Mouse (Mus musculus) c-Kit-positive CD71-negative TER-119-negative erythroid progenitor cells, embryonic 14.5 days (primary cell): Measurements from ENCODE around the gene Rab3a.
A peak's percentile ranks its signal among the peaks of the same experiment; 100 is the strongest.

Experiments used
- DNase-seq: peaks from one replicate; pipeline ENCODE4 v3.0.0-alpha.2; 2013; ENCODE audit warnings: low read depth

Rab3a gene

GRCm38 (mm10) chr8:70758616-70759561, 4.4 kb downstream of the Rab3a start:
- DNase-seq = no peak

GRCm38 (mm10) chr8:70760350-70760749, 5.9 kb downstream of the Rab3a start:
- DNase-seq = no peak

GRCm38 (mm10) chr8:70760775-70761406, 6.4 kb downstream of the Rab3a start, which contains the start of gene Mpv17l2:
Mpv17l2 (minus strand) TSS chr8:70760946.
- peak; percentile 96 for DNase-seq

GRCm38 (mm10) chr8:70762118-70762517, 7.6 kb downstream of the Rab3a start:
- no peak for DNase-seq

- no peak for DNase-seq
These were observed 8.9 kb downstream of the Rab3a start for GRCm38 (mm10) chr8:70763354-70763753.

- DNase-seq = no peak
These were observed 9.5 kb downstream of the Rab3a start for GRCm38 (mm10) chr8:70764026-70764425.

GRCm38 (mm10) chr8:70764676-70765075, 10.2 kb downstream of the Rab3a start:
- DNase-seq = no peak

GRCm38 (mm10) chr8:70765329-70765728, 10.8 kb downstream of the Rab3a start:
- DNase-seq = no peak

GRCm38 (mm10) chr8:70765838-70766570, 11.5 kb downstream of the Rab3a start:
- DNase-seq = no peak

GRCm38 (mm10) chr8:70766571-70767440, 12.3 kb downstream of the Rab3a start:
- DNase-seq = no peak

- no peak for DNase-seq
These were observed 13.0 kb downstream of the Rab3a start for GRCm38 (mm10) chr8:70767503-70767902.

- no peak for DNase-seq
These were observed 13.8 kb downstream of the Rab3a start for GRCm38 (mm10) chr8:70768231-70768776.

GRCm38 (mm10) chr8:70768956-70769355, 14.5 kb downstream of the Rab3a start:
- no peak for DNase-seq

GRCm38 (mm10) chr8:70769359-70769758, 14.9 kb downstream of the Rab3a start:
- DNase-seq = peak; percentile 97

- no peak for DNase-seq
These were observed 15.4 kb downstream of the Rab3a start for GRCm38 (mm10) chr8:70769858-70770257.

- no peak for DNase-seq
These were observed 16.3 kb downstream of the Rab3a start for GRCm38 (mm10) chr8:70770748-70771147.

- DNase-seq = no peak
These were observed 16.7 kb downstream of the Rab3a start for GRCm38 (mm10) chr8:70771217-70771616.

- no peak for DNase-seq
These were observed 17.6 kb downstream of the Rab3a start for GRCm38 (mm10) chr8:70772075-70772474.

- no peak for DNase-seq
These were observed 18.4 kb downstream of the Rab3a start for GRCm38 (mm10) chr8:70772890-70773289.

GRCm38 (mm10) chr8:70773410-70773809, 18.9 kb downstream of the Rab3a start:
- DNase-seq = no peak

GRCm38 (mm10) chr8:70773833-70774232, 19.4 kb downstream of the Rab3a start:
- no peak for DNase-seq
